Mouse (Mus musculus) MEL (cell line): ENCODE data around the gene Psmd11. TPM values are rescaled to one million over a fixed set of nuclear protein-coding genes. Genes with fewer than 3 reads are reported as not detected.

ENCODE experiments used
- DNase-seq: peaks from one replicate; pipeline ENCODE4 v3.0.0; 2011; ENCODE audit warnings: low read depth, low spot score
- H3K27ac ChIP-seq: 2 replicates; pipeline ENCODE4 v1.5.1; 2012; ENCODE audit warnings: low read depth, mild to moderate bottlenecking, control low read depth, low read length, moderate library complexity; ENCODE audit not compliant: control insufficient read depth
- H3K27me3 ChIP-seq, 2 experiments: fragments of 150-350 bp in 1 of 2; sonication (generic) in 1 of 2; 2 replicates each; pipeline ENCODE4 v1.6.1; 2012; ENCODE audit warnings: low read length in 2 of 2, mild to moderate bottlenecking in 2 of 2, improper control_type of control experiment in 1 of 2, moderate library complexity in 1 of 2; ENCODE audit not compliant: insufficient read depth in 2 of 2, control insufficient read depth in 1 of 2
- H3K36me3 ChIP-seq, 2 experiments: 2 replicates each; pipeline ENCODE4 v1.6.1; 2012 to 2014; ENCODE audit warnings: low read length in 2 of 2, improper control_type of control experiment in 1 of 2, inconsistent platforms in 1 of 2, mild to moderate bottlenecking in 1 of 2; ENCODE audit not compliant: insufficient read depth in 2 of 2, control insufficient read depth in 1 of 2
- H3K4me1 ChIP-seq, 2 experiments: fragments of 150-350 bp in 1 of 2; sonication (generic) in 1 of 2; 2 replicates each; pipeline ENCODE4 v1.6.1; 2012; ENCODE audit warnings: low read length in 2 of 2, improper control_type of control experiment in 1 of 2, mild to moderate bottlenecking in 1 of 2; ENCODE audit not compliant: insufficient read depth in 2 of 2, control insufficient read depth in 1 of 2
- H3K4me3 ChIP-seq, 2 experiments: fragments of 150-350 bp in 1 of 2; sonication (generic) in 1 of 2; 2 replicates each; pipeline ENCODE4 v1.5.1; 2012; ENCODE audit warnings: low read depth in 2 of 2, low read length in 2 of 2, mild to moderate bottlenecking in 2 of 2, moderate library complexity in 2 of 2, control low read depth in 1 of 2, improper control_type of control experiment in 1 of 2; ENCODE audit not compliant: control insufficient read depth in 1 of 2, insufficient read depth in 1 of 2
- H3K79me2 ChIP-seq: 2 replicates; pipeline ENCODE4 v1.6.1; 2012; ENCODE audit warnings: mild to moderate bottlenecking, low read length, moderate library complexity; ENCODE audit not compliant: control insufficient read depth, poor library complexity, insufficient read depth
- H3K9ac ChIP-seq: 2 replicates; pipeline ENCODE4 v1.6.1; 2012; ENCODE audit warnings: low read depth, mild to moderate bottlenecking, control low read depth, low read length, moderate library complexity; ENCODE audit not compliant: control insufficient read depth, poor library complexity, severe bottlenecking
- H3K9me3 ChIP-seq: fragments of 150-350 bp; sonication (generic); replicated peaks from 2 replicates; pipeline ENCODE4 v1.6.1; 2012; ENCODE audit warnings: mild to moderate bottlenecking, low read length, improper control_type of control experiment, moderate library complexity; ENCODE audit not compliant: insufficient read depth
- CHD1 ChIP-seq: IDR thresholded peaks from 2 replicates; pipeline ENCODE4 v1.6.1; 2012; ENCODE audit warnings: low read depth, mild to moderate bottlenecking, inconsistent platforms, low read length, improper control_type of control experiment
- ELF1 ChIP-seq: IDR thresholded peaks from 2 replicates; pipeline ENCODE4 v1.6.1; 2014; ENCODE audit warnings: low read depth, mild to moderate bottlenecking, inconsistent platforms, low read length, improper control_type of control experiment, moderate library complexity
- ETS1 ChIP-seq: IDR thresholded peaks from 2 replicates; pipeline ENCODE4 v1.6.1; 2012; ENCODE audit warnings: low read depth, mild to moderate bottlenecking, inconsistent platforms, low read length, improper control_type of control experiment, moderate library complexity
- JUND ChIP-seq: IDR thresholded peaks from 2 replicates; pipeline ENCODE4 v1.6.1; 2011; ENCODE audit warnings: low read depth, mild to moderate bottlenecking, improper control_type of control experiment, low read length
- KAT2A ChIP-seq: conservative IDR thresholded peaks from 2 replicates; pipeline ENCODE4 v1.6.1; 2012; ENCODE audit warnings: low read depth, low read length, improper control_type of control experiment, inconsistent platforms
- MAFK ChIP-seq: IDR thresholded peaks from 2 replicates; pipeline ENCODE4 v1.6.1; 2011; ENCODE audit warnings: low read depth, mild to moderate bottlenecking, low read length, improper control_type of control experiment, borderline replicate concordance
- MYC ChIP-seq: IDR thresholded peaks from 2 replicates; pipeline ENCODE4 v1.6.1; 2011; ENCODE audit warnings: low read depth, mild to moderate bottlenecking, low read length, improper control_type of control experiment, moderate library complexity
- NELFE ChIP-seq: IDR thresholded peaks from 2 replicates; pipeline ENCODE4 v1.6.1; 2011; ENCODE audit warnings: low read depth, low read length, improper control_type of control experiment
- NRF1 ChIP-seq: IDR thresholded peaks from 2 replicates; pipeline ENCODE4 v1.6.1; 2014; ENCODE audit warnings: low read depth, mild to moderate bottlenecking, inconsistent platforms, low read length, improper control_type of control experiment, moderate library complexity; ENCODE audit not compliant: poor library complexity, insufficient read depth, severe bottlenecking
- POLR2A ChIP-seq, 2 experiments: IDR thresholded peaks; 2 replicates each; pipeline ENCODE4 v1.6.1; 2011 to 2012; ENCODE audit warnings: low read length in 2 of 2, mild to moderate bottlenecking in 2 of 2, control low read depth in 1 of 2, improper control_type of control experiment in 1 of 2, low read depth in 1 of 2, moderate library complexity in 1 of 2; ENCODE audit not compliant: control insufficient read depth in 1 of 2, insufficient read depth in 1 of 2, poor library complexity in 1 of 2
- RAD21 ChIP-seq: IDR thresholded peaks from 2 replicates; pipeline ENCODE4 v1.6.1; 2011; ENCODE audit warnings: mild to moderate bottlenecking, low read depth, low read length, improper control_type of control experiment
- RCOR1 ChIP-seq: IDR thresholded peaks from 2 replicates; pipeline ENCODE4 v1.6.1; 2012; ENCODE audit warnings: low read depth, mild to moderate bottlenecking, inconsistent platforms, low read length, improper control_type of control experiment
- SIN3A ChIP-seq: IDR thresholded peaks from 2 replicates; pipeline ENCODE4 v1.6.1; 2012; ENCODE audit warnings: low read length, improper control_type of control experiment, inconsistent platforms
- SMC3 ChIP-seq: IDR thresholded peaks from 2 replicates; pipeline ENCODE4 v1.6.1; 2011; ENCODE audit warnings: low read depth, low read length, improper control_type of control experiment
- TAL1 ChIP-seq: IDR thresholded peaks from 2 replicates; pipeline ENCODE4 v1.6.1; 2012; ENCODE audit warnings: mild to moderate bottlenecking, inconsistent platforms, low read length, moderate library complexity, mixed read lengths
- UBTF ChIP-seq: IDR thresholded peaks from 2 replicates; pipeline ENCODE4 v1.6.1; 2012; ENCODE audit warnings: low read depth, mild to moderate bottlenecking, inconsistent platforms, low read length, improper control_type of control experiment, moderate library complexity, borderline replicate concordance; ENCODE audit not compliant: insufficient read depth
- USF2 ChIP-seq, 2 experiments: IDR thresholded peaks; 2 replicates each; pipeline ENCODE4 v1.6.1; 2011 to 2012; ENCODE audit warnings: improper control_type of control experiment in 2 of 2, low read length in 2 of 2, borderline replicate concordance in 1 of 2, inconsistent platforms in 1 of 2, low read depth in 1 of 2, mild to moderate bottlenecking in 1 of 2; ENCODE audit not compliant: insufficient read depth in 1 of 2
- ZKSCAN1 ChIP-seq: IDR thresholded peaks from 2 replicates; pipeline ENCODE4 v1.6.1; 2012; ENCODE audit warnings: low read depth, mild to moderate bottlenecking, inconsistent platforms, low read length, improper control_type of control experiment, moderate library complexity
- ZNF384 ChIP-seq: IDR thresholded peaks from 2 replicates; pipeline ENCODE4 v1.6.1; 2012; ENCODE audit warnings: low read depth, mild to moderate bottlenecking, inconsistent platforms, low read length, improper control_type of control experiment
- polyA plus RNA-seq, 2 experiments: library from polyadenylated mRNA; stranded (reverse) in 1 of 2; unstranded in 1 of 2; fragments of >175 nt in 1 of 2; fragments of >200 nt in 1 of 2; gene quantifications; 2 replicates each; pipeline versions ENCODE4 v1.2.1 to v1.2.4; 2012; ENCODE audit warnings: low replicate concordance in 2 of 2, low read depth in 1 of 2; ENCODE audit not compliant: insufficient read length in 2 of 2, insufficient read depth in 1 of 2, missing spikeins in 1 of 2
- total RNA-seq: library from RNA; depleted of rRNA; stranded (reverse); fragments of 300-350 nt; gene quantifications from 2 replicates; pipeline ENCODE4 v1.2.3, GENCODE M21; 2012

Gene Psmd11
- total and polyA plus RNA-seq, 3 experiments: 110 to 324 (median 184) TPM

GRCm38 (mm10) chr11:80483536-80484067, 55.2 kb downstream of the Psmd11 start:
- Histone ChIP-seq H3K4me3 (no peak overlapping the region), H3K4me1 (peaks cover 0 to 5% of the 10 kb centered on the region in 2 experiments; a peak in 1 of 4 replicates), H3K36me3 (peaks cover 0 to 2% of the 10 kb centered on the region in 2 experiments; a peak in 1 of 4 replicates), H3K79me2 (no peaks in the 10 kb centered on the region), H3K9me3 (no peaks in the 10 kb centered on the region), H3K27ac (no peak overlapping the region), H3K9ac (no peak overlapping the region), H3K27me3 (no peaks in the 10 kb centered on the region)
- no peak for TF ChIP-seq POLR2A (IDR thresholded peaks at IDR 0.05; ENCODE audit: control insufficient read depth in 1 of 2, insufficient read depth in 1 of 2, low read depth in 1 of 2, low read length in 2 of 2, poor library complexity in 1 of 2)
- TF ChIP-seq MAFK: no peak
- TF ChIP-seq MYC: no peak
- TF ChIP-seq NRF1: no peak
- no peak for TF ChIP-seq ZNF384
- no peak for TF ChIP-seq RCOR1
- TF ChIP-seq USF2 (IDR thresholded peaks at IDR 0.05; ENCODE audit: borderline replicate concordance in 1 of 2, insufficient read depth in 1 of 2, low read depth in 1 of 2, low read length in 2 of 2): no peak
- no peak for TF ChIP-seq CHD1
- no peak for TF ChIP-seq NELFE
- no peak for TF ChIP-seq TAL1
- no peak for DNase-seq

GRCm38 (mm10) chr11:80484191-80484791, 55.9 kb downstream of the Psmd11 start:
- Histone ChIP-seq H3K4me3 (no peak overlapping the region), H3K27ac (no peak overlapping the region), H3K9ac (no peak overlapping the region), H3K79me2 (no peaks in the 10 kb centered on the region), H3K9me3 (no peaks in the 10 kb centered on the region), H3K4me1 (peaks cover 0 to 2% of the 10 kb centered on the region in 2 experiments; a peak in 1 of 4 replicates), H3K36me3 (peaks cover 0 to 1% of the 10 kb centered on the region in 2 experiments; a peak in 1 of 4 replicates), H3K27me3 (no peaks in the 10 kb centered on the region)
- no peak for DNase-seq
- no peak for TF ChIP-seq SMC3
- no peak for TF ChIP-seq RAD21
- no peak for TF ChIP-seq SIN3A
- no peak for TF ChIP-seq KAT2A

- no peaks in the 10 kb centered on the region for H3K4me1 ChIP-seq
- H3K27ac ChIP-seq: no peak overlapping the region
- H3K36me3 ChIP-seq: no peaks in the 10 kb centered on the region
- H3K79me2 ChIP-seq: no peaks in the 10 kb centered on the region
- no peak for DNase-seq
- TF ChIP-seq MAFK: no peak
- no peak for TF ChIP-seq SIN3A
- TF ChIP-seq UBTF: no peak
- no peak for TF ChIP-seq RCOR1
- no peak for TF ChIP-seq ZNF384
- TF ChIP-seq USF2 (IDR thresholded peaks at IDR 0.05; ENCODE audit: borderline replicate concordance in 1 of 2, insufficient read depth in 1 of 2, low read depth in 1 of 2, low read length in 2 of 2): no peak
- TF ChIP-seq ETS1: no peak
- no peak for TF ChIP-seq JUND
- TF ChIP-seq NRF1: no peak
- no peak for TF ChIP-seq ZKSCAN1
- TF ChIP-seq ELF1: no peak
- no peak for TF ChIP-seq KAT2A
- no peak for TF ChIP-seq SMC3
- no peaks in the 10 kb centered on the region for H3K9me3 ChIP-seq
- H3K27me3 ChIP-seq: no peaks in the 10 kb centered on the region
- no peak overlapping the region for H3K9ac ChIP-seq
- H3K4me3 ChIP-seq: no peak overlapping the region
These were observed 56.7 kb downstream of the Psmd11 start for GRCm38 (mm10) chr11:80485120-80485551.
